Mouse (Mus musculus): ENCODE results near the gene Ubl7.

- TF ChIP-seq ZC3H11A (IDR thresholded peaks at IDR 0.05; ENCODE audit: borderline replicate concordance, low read depth, low read length) (no peak), MAFK (IDR thresholded peaks at IDR 0.05; ENCODE audit: insufficient read depth, low read depth, low read length) (no peak), CHD2 (IDR thresholded peaks at IDR 0.05; ENCODE audit: low read depth, low read length) (no peak)
These were observed 20.5 kb downstream of the Ubl7 start for GRCm38 (mm10) chr9:57931166-57931767.
